Mouse (Mus musculus): ENCODE measurements around the gene Atp10a.

Gene Atp10a

DNA sequence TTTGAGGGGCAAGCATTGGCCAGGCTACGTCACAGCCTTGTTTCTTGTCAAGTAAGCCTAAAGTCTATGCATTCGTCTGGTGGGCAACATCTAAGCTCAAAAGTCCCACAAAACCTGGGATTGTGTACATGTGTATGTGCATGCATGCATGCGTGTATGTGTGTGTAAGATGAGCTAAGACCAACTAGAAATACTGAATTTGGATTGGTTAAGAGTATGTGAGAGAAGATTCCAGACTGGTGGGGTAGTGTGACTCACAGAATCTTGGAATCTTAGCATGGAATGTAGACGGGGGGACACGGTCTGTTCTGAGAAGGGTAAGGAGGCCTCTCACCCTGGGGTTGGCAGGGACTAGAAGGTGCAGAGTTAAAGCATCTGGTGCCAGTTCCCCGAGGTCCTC lies at the start of gene Atp10a:
Gene Atp10a (plus strand): TSS at position 301 of the 400 bp plus-strand sequence.
- no peak for DNase-seq (ENCODE audit: low spot score in 2 of 2)

DNA sequence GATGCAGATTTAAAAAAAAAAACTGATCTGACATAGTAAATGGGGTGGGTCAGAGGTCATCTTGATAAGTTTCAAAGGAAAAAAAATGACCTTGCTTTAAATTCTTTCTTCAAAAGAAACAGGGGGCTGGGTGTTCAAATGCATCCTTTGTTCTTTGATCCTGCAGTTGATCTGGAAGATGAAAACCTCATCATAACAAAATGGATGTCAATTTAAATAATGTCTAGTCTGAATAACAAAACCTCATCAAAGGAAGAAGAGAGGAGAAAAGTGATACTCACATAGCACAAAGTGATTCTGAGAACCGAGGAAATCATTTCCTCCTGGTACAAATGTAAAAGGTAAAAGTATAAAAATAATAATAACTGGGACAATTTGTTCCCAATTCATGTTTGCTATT lies 37.9 kb upstream of the Atp10a start:
- no peak for DNase-seq (ENCODE audit: low spot score in 2 of 2)

- peak in 1 of 2 experiments; percentile 5 for DNase-seq (ENCODE audit: low spot score in 2 of 2)
Measured at GRCm38 (mm10) chr7:58626305-58627155, 29.4 kb upstream of the Atp10a start.

GRCm38 (mm10) chr7:58627381-58627780 lies 28.6 kb upstream of the Atp10a start:
- DNase-seq (ENCODE audit: low spot score in 2 of 2): no peak

DNA sequence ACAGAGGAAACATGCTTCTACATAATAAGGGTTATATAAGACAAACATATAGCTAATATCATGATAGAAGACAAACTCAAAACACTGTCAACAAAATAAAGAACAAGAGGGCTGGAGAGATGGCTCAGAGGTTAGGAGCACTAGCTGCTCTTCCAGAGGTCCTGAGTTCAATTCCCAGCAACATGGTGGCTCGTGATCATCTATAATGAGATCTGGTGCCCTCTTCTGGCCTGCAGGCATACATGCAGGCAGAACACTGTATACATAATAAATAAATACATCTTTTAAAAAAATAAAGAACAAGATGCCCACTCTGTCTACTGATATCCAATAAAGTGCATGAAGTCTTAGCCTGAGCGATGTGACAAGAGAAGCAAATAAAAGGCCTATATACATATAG lies 26.7 kb upstream of the Atp10a start:
- no peak for DNase-seq (ENCODE audit: low spot score in 2 of 2)

DNA sequence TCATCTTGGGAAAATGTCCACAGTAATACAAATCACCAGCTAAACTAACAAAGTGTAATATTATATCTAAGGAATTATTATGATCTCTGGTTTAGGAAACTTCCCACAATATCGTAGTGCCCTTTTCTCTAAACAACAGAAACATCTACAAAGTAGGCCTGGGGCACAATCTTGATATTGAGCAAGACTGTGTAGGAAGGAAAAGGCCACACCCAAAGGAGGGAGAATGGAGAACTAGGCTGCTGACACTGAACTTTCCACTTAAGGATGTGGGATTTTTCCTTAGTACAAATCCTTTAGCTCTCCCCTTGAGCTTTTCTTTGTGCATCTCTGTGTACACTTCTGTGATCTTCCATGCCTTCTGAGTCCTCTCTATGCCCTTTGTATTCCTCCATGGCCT lies 22.3 kb upstream of the Atp10a start:
- DNase-seq (ENCODE audit: low spot score in 2 of 2): no peak

DNA sequence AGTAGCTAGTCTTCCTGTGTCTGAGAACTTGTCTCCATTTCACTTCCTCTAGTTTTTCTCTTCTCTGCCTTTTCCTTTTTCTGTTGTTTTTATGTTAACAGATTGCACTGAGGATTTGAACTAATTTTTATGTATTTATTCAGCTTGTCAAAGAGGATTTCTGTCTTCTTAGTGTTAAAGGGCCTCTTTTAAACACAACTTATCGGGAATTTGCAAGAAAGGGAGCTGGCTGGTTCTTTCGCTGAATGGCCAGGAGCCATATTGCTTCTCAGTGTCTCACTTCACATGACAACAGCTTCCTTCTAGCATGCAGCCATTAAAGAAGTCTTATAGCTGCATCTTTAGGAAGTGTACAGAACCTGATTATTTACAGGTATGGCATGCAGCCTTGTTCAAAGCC lies 16.3 kb upstream of the Atp10a start:
- no peak for DNase-seq (ENCODE audit: low spot score in 2 of 2)

DNA sequence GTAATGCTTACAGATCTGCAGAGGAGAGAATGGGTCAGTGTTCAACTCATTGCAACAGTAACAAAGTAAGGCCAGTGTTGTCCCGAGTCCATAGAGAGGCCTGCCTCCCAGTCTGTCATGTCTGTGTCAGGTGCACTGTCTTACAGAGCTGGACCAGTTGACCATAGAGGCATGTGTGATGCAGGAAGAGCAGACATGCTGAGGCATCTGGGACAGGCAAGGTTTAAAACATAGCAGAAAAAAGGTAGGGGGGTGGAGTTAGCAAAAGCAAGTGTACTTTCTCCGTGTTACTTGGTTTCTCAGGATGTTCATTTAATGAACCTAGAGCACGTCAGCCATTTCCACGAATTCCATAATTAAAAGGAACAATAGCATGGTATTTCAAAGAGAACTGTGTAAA lies 15.5 kb upstream of the Atp10a start:
- DNase-seq (ENCODE audit: low spot score in 2 of 2): no peak

- no peak for DNase-seq (ENCODE audit: low spot score in 2 of 2)
Measured at GRCm38 (mm10) chr7:58641916-58642315, 14.1 kb upstream of the Atp10a start.

DNA sequence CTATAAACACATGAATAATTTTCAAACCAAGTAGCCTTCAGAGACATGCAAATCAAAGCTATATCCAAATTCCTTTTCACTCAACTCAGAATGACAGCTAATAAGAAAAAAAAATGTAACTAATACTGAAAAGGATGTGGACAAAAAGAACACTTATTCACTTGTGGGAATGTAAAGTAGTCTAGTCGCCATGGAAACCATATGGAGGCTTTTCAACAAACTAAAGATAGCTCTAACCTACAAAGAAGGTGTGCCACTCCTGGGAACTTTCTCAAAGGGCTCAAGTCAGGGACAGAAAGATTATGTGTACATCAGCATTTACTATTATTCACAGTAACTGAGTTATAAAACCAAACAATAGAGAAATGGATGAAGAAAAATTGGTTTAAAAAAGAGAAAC lies 8.6 kb upstream of the Atp10a start:
- no peak for DNase-seq (ENCODE audit: low spot score in 2 of 2)

- peak; percentile 48 to 50 for DNase-seq (ENCODE audit: low spot score in 2 of 2)
Measured at GRCm38 (mm10) chr7:58657913-58658789, 2.2 kb downstream of the Atp10a start.

GRCm38 (mm10) chr7:58658790-58659405 lies 2.9 kb downstream of the Atp10a start:
- DNase-seq (ENCODE audit: low spot score in 2 of 2): no peak

- no peak for DNase-seq (ENCODE audit: low spot score in 2 of 2)
Measured at GRCm38 (mm10) chr7:58660046-58660445, 4.1 kb downstream of the Atp10a start.

GRCm38 (mm10) chr7:58660665-58661064 lies 4.7 kb downstream of the Atp10a start:
- no peak for DNase-seq (ENCODE audit: low spot score in 2 of 2)

DNA sequence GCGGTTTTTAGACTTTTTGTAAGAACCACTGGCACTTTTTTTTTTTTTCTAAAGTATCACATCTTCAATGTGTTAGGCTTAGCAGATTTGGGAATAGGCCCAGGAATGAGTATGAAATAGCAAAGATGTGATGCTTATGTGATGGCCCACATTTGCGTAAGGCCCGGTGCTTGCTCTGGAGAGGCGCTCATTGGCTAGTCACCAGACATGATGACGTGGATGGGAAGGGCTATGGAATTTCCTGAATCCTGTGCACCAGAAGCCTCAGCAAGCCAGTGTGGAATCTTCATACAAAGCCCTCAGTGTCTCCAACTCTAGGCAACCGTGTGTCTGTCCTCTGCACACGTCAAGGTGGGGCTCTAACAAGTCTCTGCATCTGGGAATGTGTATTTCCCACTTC lies 5.1 kb downstream of the Atp10a start:
- no peak for DNase-seq (ENCODE audit: low spot score in 2 of 2)

DNA sequence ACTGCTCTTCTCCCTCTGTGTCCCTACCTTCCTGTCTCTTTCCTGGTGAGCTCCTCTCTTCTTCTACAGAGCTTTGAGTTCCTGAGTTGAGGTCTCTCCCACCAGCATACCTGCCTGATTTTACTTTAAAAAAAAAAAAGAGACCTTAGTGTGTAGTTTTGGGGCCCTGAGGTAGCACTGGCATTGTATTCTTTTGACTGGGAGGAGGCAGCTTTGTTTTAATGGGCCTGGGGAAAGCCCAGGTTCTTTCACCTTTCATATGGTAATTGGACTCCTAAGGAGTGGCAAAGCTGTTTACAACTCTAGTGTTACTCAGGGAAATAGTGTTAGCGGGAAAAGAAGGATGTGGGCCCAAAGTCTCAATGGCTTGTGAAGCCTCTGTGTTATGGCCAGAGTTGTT lies 12.7 kb downstream of the Atp10a start:
- DNase-seq (ENCODE audit: low spot score in 2 of 2): no peak

GRCm38 (mm10) chr7:58676075-58676474 lies 20.1 kb downstream of the Atp10a start:
- DNase-seq (ENCODE audit: low spot score in 2 of 2): no peak

DNA sequence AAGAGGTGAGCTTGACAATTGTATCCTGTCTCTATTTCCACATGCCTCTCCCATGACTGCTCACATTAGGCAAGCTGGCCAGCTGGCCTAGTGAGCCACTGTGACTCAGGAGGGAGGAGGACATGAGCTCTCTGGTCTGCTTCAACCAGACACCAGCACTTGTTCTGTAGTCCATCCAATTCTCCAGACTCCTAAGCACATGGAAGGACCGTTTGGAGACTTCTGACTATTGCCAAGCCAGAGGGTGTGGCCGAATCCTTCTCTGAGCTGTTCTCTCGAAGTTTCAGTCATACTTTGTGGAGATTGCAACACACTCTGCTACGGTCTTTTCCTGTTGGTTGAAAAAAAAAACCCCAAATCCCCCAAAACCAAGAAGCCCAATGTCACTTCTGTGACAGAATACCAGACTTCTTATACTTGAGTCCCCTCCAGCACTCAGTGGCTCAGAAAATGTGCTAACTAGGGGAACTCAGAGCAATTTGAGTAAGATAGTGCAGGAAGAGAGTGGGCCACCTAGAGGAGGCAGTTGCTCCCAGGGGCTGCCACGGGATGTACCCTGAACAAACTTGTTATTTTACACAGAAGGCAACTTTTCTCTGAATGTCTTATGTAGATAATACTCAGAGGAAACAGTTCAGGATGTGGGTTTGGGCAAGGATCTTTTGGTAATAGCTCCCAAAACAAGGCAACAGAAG lies 21.3 kb downstream of the Atp10a start:
- peak in 1 of 2 experiments; percentile 17 for DNase-seq (ENCODE audit: low spot score in 2 of 2)

- DNase-seq (ENCODE audit: low spot score in 2 of 2): no peak
Measured at GRCm38 (mm10) chr7:58685967-58686366, 30.0 kb downstream of the Atp10a start.

DNA sequence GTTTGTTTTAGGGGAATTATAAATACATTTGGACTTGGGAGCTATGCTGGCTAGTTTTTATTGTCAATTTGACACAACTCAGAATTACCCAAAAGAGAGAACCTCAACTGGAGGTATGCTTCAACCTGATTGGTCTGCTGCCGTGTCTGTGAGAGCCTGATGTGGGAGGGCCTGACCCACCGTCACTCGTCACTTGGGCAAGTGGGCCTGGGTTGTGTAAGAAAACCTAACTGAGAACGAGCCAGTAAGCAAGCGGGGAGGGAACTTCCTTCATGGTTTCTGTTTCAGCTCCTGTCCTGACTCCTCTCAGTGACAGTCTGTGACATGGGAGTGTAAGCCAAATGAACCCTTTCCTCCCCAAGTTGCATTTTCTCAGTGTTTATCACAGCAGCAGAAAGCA lies 30.6 kb downstream of the Atp10a start:
- DNase-seq (ENCODE audit: low spot score in 2 of 2): peak; percentile 26 to 43

DNA sequence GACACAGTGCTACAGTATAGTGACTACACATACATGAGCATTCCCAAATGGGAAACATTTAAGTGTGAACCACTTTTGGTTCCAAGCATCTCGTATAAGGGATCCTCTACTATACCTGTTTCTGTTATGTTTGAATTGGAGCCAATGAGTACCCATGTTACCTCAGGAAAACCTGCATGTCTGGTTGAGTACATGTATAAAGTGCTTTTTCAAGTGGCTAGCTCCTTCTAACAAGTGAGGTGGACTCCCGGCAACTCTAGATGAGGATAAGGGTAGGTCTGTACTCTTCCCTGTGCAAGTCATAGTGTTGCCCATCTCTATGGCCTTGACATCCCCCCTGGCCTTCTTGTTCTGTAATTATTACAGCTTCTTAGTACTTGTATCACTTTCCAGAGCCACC lies 31.0 kb downstream of the Atp10a start:
- no peak for DNase-seq (ENCODE audit: low spot score in 2 of 2)

All from natural killer cell, adult 2 months (primary cell).